Mouse (Mus musculus) neural tube, embryonic 10.5 days (tissue): Measurements from ENCODE around the gene Ric8b.

Experiments
- DNase-seq: peaks from one replicate; pipeline ENCODE4 v3.0.0-alpha.2; 2017; ENCODE audit warnings: low spot score; ENCODE audit errors: extremely low spot score

Ric8b gene

GRCm38 (mm10) chr10:84960380-84960930 lies 43.0 kb downstream of the Ric8b start:
- DNase-seq: no peak

GRCm38 (mm10) chr10:84963126-84963525 lies 45.7 kb downstream of the Ric8b start:
- no peak for DNase-seq

GRCm38 (mm10) chr10:84963726-84964125 lies 46.3 kb downstream of the Ric8b start:
- DNase-seq: no peak

- no peak for DNase-seq
These were observed 49.1 kb downstream of the Ric8b start for GRCm38 (mm10) chr10:84966542-84966941.

- peak; percentile 52 for DNase-seq
These were observed 50.2 kb downstream of the Ric8b start for GRCm38 (mm10) chr10:84967645-84968044.

GRCm38 (mm10) chr10:84968852-84969704 lies 51.7 kb downstream of the Ric8b start:
- DNase-seq: no peak

GRCm38 (mm10) chr10:84975264-84975663 lies 57.8 kb downstream of the Ric8b start:
- DNase-seq: no peak

GRCm38 (mm10) chr10:84976588-84977351 lies 59.4 kb downstream of the Ric8b start:
- no peak for DNase-seq

GRCm38 (mm10) chr10:84980291-84980690 lies 62.9 kb downstream of the Ric8b start:
- DNase-seq: no peak

- DNase-seq: no peak
These were observed 64.0 kb downstream of the Ric8b start for GRCm38 (mm10) chr10:84981441-84981840.

- DNase-seq: no peak
These were observed 65.3 kb downstream of the Ric8b start for GRCm38 (mm10) chr10:84982675-84983074.

GRCm38 (mm10) chr10:84985956-84986355 lies 68.5 kb downstream of the Ric8b start:
- DNase-seq: no peak

GRCm38 (mm10) chr10:84987666-84988065 lies 70.2 kb downstream of the Ric8b start:
- no peak for DNase-seq

GRCm38 (mm10) chr10:84988650-84989049 lies 71.2 kb downstream of the Ric8b start:
- DNase-seq: no peak

- DNase-seq: no peak
These were observed 76.9 kb downstream of the Ric8b start for GRCm38 (mm10) chr10:84994346-84994745.

- DNase-seq: no peak
These were observed 77.6 kb downstream of the Ric8b start for GRCm38 (mm10) chr10:84994971-84995370.

GRCm38 (mm10) chr10:84996366-84996765 lies 79.0 kb downstream of the Ric8b start:
- DNase-seq: no peak

GRCm38 (mm10) chr10:84997571-84998224 lies 80.3 kb downstream of the Ric8b start:
- no peak for DNase-seq

GRCm38 (mm10) chr10:84998225-84998579 lies 80.8 kb downstream of the Ric8b start:
- no peak for DNase-seq

- no peak for DNase-seq
These were observed 84.5 kb downstream of the Ric8b start for GRCm38 (mm10) chr10:85001920-85002319.

GRCm38 (mm10) chr10:85003190-85004026 lies 86.0 kb downstream of the Ric8b start:
- no peak for DNase-seq
